Mouse (Mus musculus): ENCODE data around the gene Gm13277.
"Not testable (repeated sequence)": the region's sequence is repeated elsewhere in the genome, so short reads cannot be mapped to it uniquely, and the experiment has no call there.

DNA sequence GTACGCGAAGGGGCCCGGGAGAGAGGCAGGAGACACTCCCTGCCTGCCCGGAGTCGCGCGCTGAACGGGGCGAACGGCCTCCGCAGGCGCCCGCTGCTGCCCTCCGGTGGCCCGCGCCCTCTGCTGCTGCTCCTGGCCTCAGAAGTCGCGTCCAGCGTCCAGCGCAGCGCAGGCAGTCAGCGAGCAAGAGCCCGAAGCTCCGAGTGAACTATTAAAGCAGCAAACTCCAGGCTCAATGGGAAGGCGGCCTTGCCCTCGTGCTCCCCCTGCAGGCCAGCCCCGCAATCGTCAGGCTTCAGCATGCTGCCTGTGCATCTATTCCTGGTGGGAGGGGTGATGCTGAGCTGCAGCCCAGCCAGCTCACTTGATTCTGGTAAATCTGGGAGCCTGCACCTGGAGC, 2.8 kb downstream of the Gm13277 start, which contains the start of gene Gm13278:
- not testable (repeated sequence) for TF ChIP-seq CTCF (IDR thresholded peaks at IDR 0.05; ENCODE audit: borderline replicate concordance, extremely low read depth, insufficient read depth, insufficient read length); POLR2A (IDR thresholded peaks at IDR 0.05; ENCODE audit: borderline replicate concordance, extremely low read depth, insufficient read depth, insufficient read length, poor library complexity, severe bottlenecking)

Measured in brain, embryonic 14.5 days (tissue).